Mouse (Mus musculus) embryonic fibroblast, embryonic 13.5 days (primary cell): ENCODE measurements around the gene Rhof. TPM values are rescaled to one million over a fixed set of nuclear protein-coding genes. Genes with fewer than 3 reads are reported as not detected.

Source experiments
- H3K27ac ChIP-seq: 2 replicates; pipeline ENCODE4 v1.5.1; 2012; ENCODE audit warnings: low read length, control low read depth, inconsistent platforms; ENCODE audit not compliant: insufficient read depth
- H3K4me1 ChIP-seq: 2 replicates; pipeline ENCODE4 v1.6.1; 2011; ENCODE audit warnings: low read length; ENCODE audit not compliant: control insufficient read depth, insufficient read depth
- H3K4me3 ChIP-seq: 2 replicates; pipeline ENCODE4 v1.5.1; 2011; ENCODE audit warnings: mild to moderate bottlenecking, control low read depth, low read length; ENCODE audit not compliant: insufficient read depth
- CTCF ChIP-seq: IDR thresholded peaks from 2 replicates; pipeline ENCODE4 v1.5.1; 2011; ENCODE audit warnings: mild to moderate bottlenecking, control low read depth, low read length, moderate library complexity, borderline replicate concordance; ENCODE audit not compliant: insufficient read depth
- POLR2A ChIP-seq: IDR thresholded peaks from 2 replicates; pipeline ENCODE4 v1.6.1; 2011; ENCODE audit warnings: low read depth, mild to moderate bottlenecking, control low read depth, low read length, moderate library complexity
- polyA plus RNA-seq: library from polyadenylated mRNA; stranded (reverse); fragments of >200 nt; gene quantifications from 2 replicates; pipeline ENCODE4 v1.2.4, GENCODE M21; 2011; ENCODE audit warnings: low read depth; ENCODE audit not compliant: missing spikeins, insufficient read length

Gene Rhof
- polyA plus RNA-seq, 1 experiment: 2.3 TPM

GRCm38 (mm10) chr5:123142161-123143157 is 10.0 kb upstream of the Rhof start, which contains the start of gene Setd1b:
Setd1b (plus strand) TSS chr5:123142193.
- peak within 1 kb of the TSS; percentile 82 for H3K4me3 ChIP-seq
- H3K4me1 ChIP-seq: peaks cover 7% of the 10 kb centered on the region; the same call in 1 of the 2 replicates
- TF ChIP-seq CTCF: no peak
- peak; percentile 49 for TF ChIP-seq POLR2A
- H3K27ac ChIP-seq: peak within 1 kb of the TSS; percentile 91

- Histone ChIP-seq H3K4me3 (peak overlapping the region; percentile 82), H3K4me1 (peaks cover 7% of the 10 kb centered on the region; the same call in 1 of the 2 replicates), H3K27ac (peak overlapping the region; percentile 91)
- TF ChIP-seq POLR2A (peak; percentile 48; the same call in 1 of the 2 replicates), CTCF (no peak)
Measured at GRCm38 (mm10) chr5:123141555-123142160, 9.2 kb upstream of the Rhof start.

GRCm38 (mm10) chr5:123140694-123141554 is 8.4 kb upstream of the Rhof start:
- peaks cover 7% of the 10 kb centered on the region; the same call in 1 of the 2 replicates for H3K4me1 ChIP-seq
- TF ChIP-seq POLR2A (peak; percentile 95), CTCF (no peak)

GRCm38 (mm10) chr5:123139722-123140627 is 7.5 kb upstream of the Rhof start:
- Histone ChIP-seq H3K4me1 (peaks cover 8% of the 10 kb centered on the region), H3K4me3 (peak overlapping the region; percentile 53), H3K27ac (peak overlapping the region; percentile 100)
- TF ChIP-seq CTCF: no peak
- peak; percentile 82 for TF ChIP-seq POLR2A

More at GRCm38 (mm10) chr5:123140694-123141554, 8.4 kb upstream of the Rhof start:
- H3K27ac ChIP-seq: peak overlapping the region; percentile 91
- H3K4me3 ChIP-seq: peak overlapping the region; percentile 82

- TF ChIP-seq POLR2A (peak; percentile 75), CTCF (no peak)
- Histone ChIP-seq H3K4me1 (peaks cover 6% of the 10 kb centered on the region), H3K27ac (peak overlapping the region; percentile 100), H3K4me3 (peak overlapping the region; percentile 53)
Measured at GRCm38 (mm10) chr5:123138953-123139721, 6.6 kb upstream of the Rhof start.

- peaks cover 8% of the 10 kb centered on the region for H3K4me1 ChIP-seq
- H3K27ac ChIP-seq: peak overlapping the region; percentile 100
- TF ChIP-seq CTCF (no peak), POLR2A (peak; percentile 81)
- peak overlapping the region; percentile 53 for H3K4me3 ChIP-seq
Measured at GRCm38 (mm10) chr5:123138230-123138911, 5.9 kb upstream of the Rhof start.

- no peak for TF ChIP-seq CTCF
- TF ChIP-seq POLR2A: peak; percentile 36
- peaks cover 11% of the 10 kb centered on the region for H3K4me1 ChIP-seq
- H3K27ac ChIP-seq: peak overlapping the region; percentile 100
- H3K4me3 ChIP-seq: peak overlapping the region; percentile 35
Measured at GRCm38 (mm10) chr5:123137910-123138229, 5.4 kb upstream of the Rhof start.
